Comparison of ENCODE assay signal across 26 mouse cellular contexts in genomic region chr15:27756426-27756825, GRCm38 (mm10).
DNase-seq lines count a peak whose midpoint lies in the region; ATAC-seq lines count a peak whose summit lies in the region.
"Had no signal": no experiment of that assay in that cellular context is flagged by ENCODE, and none has a peak within 500 bp of the region (broad histone marks: within the 10 kb centered on the region; RNA-seq: fewer than 3 reads in every experiment).

No protein-coding gene starts in this region.

- no peak overlapping the region for H3K4me2 ChIP-seq in forebrain, embryonic 13.5 days
- H3K4me2 ChIP-seq: heart, embryonic 13.5 days; hindbrain, embryonic 14.5 days had no signal

- peaks cover 89% of the 10 kb centered on the region for H3K36me3 ChIP-seq in forebrain, embryonic 13.5 days (ENCODE audit: poor library complexity, severe bottlenecking)

- peaks cover 34% of the 10 kb centered on the region for H3K4me1 ChIP-seq in forebrain, embryonic 13.5 days
- H3K4me1 ChIP-seq: heart, embryonic 10.5 days had no signal

- no peak for ATAC-seq in forebrain, embryonic 13.5 days
- ATAC-seq: forebrain, embryonic 14.5 days; forebrain, postnatal 0 days; hindbrain, postnatal 0 days; inflammation-experienced regulatory T-cells, adult 6 months had no signal

- H3K27me3 ChIP-seq in forebrain, embryonic 13.5 days, result no peaks in the 10 kb centered on the region
- H3K27me3 ChIP-seq: heart, embryonic 13.5 days had no signal

- H3K4me3 ChIP-seq in forebrain, embryonic 13.5 days, result no peak overlapping the region
- H3K4me3 ChIP-seq: forebrain, embryonic 10.5 days; heart, adult 2 months; heart, embryonic 10.5 days; heart, embryonic 13.5 days had no signal

- H3K27ac ChIP-seq in forebrain, embryonic 13.5 days, result no peak overlapping the region
- H3K27ac ChIP-seq: forebrain, embryonic 10.5 days; heart, adult 2 months; heart, embryonic 10.5 days; heart, embryonic 13.5 days; hindbrain, embryonic 14.5 days; hindbrain, postnatal 0 days had no signal

- DNase-seq in layer of hippocampus, adult 11-12 months (ENCODE audit: low spot score), result peak; percentile 64
- DNase-seq in layer of hippocampus, postnatal 25 days (ENCODE audit: extremely low spot score in 1 of 2, low spot score in 1 of 2), result no peak
- peak; percentile 61 for DNase-seq in brain, adult 2 months (ENCODE audit: low read depth, low spot score)
- DNase-seq in layer of hippocampus, adult 9-10 months (ENCODE audit: low spot score), result peak; percentile 39
- DNase-seq in kidney, adult 18-20 months, result no peak
- DNase-seq: adrenal gland, adult 2 months; adrenal gland, postnatal 14 days; B cell, adult 2 months; cerebellum, adult 11-12 months; cerebellum, adult 8-10 months; cerebellum, postnatal 10 days; cerebellum, postnatal 36 days; forebrain, postnatal 0 days; gastrocnemius, postnatal 10 days; gastrocnemius, postnatal 36 days; heart, adult 2 months; heart, postnatal 14 days; heart, postnatal 4 days had no signal

- no peak overlapping the region for H3K9ac ChIP-seq in forebrain, embryonic 13.5 days
- H3K9ac ChIP-seq: forebrain, postnatal 0 days; heart, embryonic 13.5 days; hindbrain, embryonic 14.5 days had no signal

- WGBS in forebrain, embryonic 13.5 days, result 95% methylated on average over 11 of the region's 11 CpGs

- no peaks in the 10 kb centered on the region for H3K9me3 ChIP-seq in forebrain, embryonic 13.5 days (replicated peaks)
- H3K9me3 ChIP-seq: forebrain, embryonic 10.5 days; heart, embryonic 10.5 days; heart, embryonic 13.5 days had no signal

Comparison
In these comparisons a context has a peak if more than half of its experiments do, and no peak if none do; other contexts are left out.
1. DNase-seq: peak in layer of hippocampus, adult 11-12 months (single experiment), brain, adult 2 months (single experiment) and layer of hippocampus, adult 9-10 months (single experiment); none in layer of hippocampus, postnatal 25 days (0 of 2) and kidney, adult 18-20 months (single experiment).